Mouse (Mus musculus) gastrocnemius, postnatal 14 days (tissue): ENCODE measurements around the gene Apol10a. TPM values are rescaled to one million over a fixed set of nuclear protein-coding genes. Genes with fewer than 3 reads are reported as not detected.
"Not testable (repeated sequence)": the region's sequence is repeated elsewhere in the genome, so short reads cannot be mapped to it uniquely, and the experiment has no call there.

Experiments used
- DNase-seq: peaks from one replicate; pipeline ENCODE4 v3.0.0; 2021; ENCODE audit warnings: mixed read lengths
- intact Hi-C: fragments of 180-260 bp; cut with DNase I; formaldehyde crosslinking; loops from one replicate; pipeline ENCODE4 v1.15.1; 2025; ENCODE audit warnings: low total_unique reads
- long read RNA-seq, 2 experiments: library from polyadenylated mRNA; stranded (forward); transcript quantifications; one replicate each; pipeline ENCODE4 v2.0.0; 2021
- total RNA-seq, 2 experiments: library from RNA; stranded (reverse); gene quantifications; 2 replicates each; pipeline ENCODE4 v1.2.3; 2021

The Apol10a gene
- total RNA-seq: not detected
- long read RNA-seq, experiment 1: 0 reads
- long read RNA-seq, experiment 2: 0 reads

DNA sequence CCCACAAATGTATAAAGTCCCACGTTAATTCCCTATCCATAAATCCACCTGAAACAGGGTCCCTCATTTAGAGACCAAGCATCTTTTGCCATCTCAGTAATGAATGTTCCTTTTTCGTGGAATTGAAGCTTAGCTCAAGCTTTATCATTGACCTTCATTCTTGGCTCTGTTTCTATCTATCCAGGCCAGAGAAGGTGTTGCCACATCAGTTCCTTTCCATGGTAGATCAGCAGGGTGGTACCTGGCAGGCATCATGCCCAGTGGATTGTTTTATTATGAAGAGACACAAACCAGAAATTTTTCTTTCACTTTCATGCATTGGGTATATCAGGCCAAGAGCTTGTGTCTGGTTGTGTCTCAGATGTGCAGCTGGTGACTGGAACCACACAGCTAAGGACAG is at the start of gene Apol10a:
TSS of gene Apol10a (plus strand) at position 355 of the 400 bp plus-strand sequence.
- intact Hi-C loops, DNase-seq: not testable (repeated sequence)

DNA sequence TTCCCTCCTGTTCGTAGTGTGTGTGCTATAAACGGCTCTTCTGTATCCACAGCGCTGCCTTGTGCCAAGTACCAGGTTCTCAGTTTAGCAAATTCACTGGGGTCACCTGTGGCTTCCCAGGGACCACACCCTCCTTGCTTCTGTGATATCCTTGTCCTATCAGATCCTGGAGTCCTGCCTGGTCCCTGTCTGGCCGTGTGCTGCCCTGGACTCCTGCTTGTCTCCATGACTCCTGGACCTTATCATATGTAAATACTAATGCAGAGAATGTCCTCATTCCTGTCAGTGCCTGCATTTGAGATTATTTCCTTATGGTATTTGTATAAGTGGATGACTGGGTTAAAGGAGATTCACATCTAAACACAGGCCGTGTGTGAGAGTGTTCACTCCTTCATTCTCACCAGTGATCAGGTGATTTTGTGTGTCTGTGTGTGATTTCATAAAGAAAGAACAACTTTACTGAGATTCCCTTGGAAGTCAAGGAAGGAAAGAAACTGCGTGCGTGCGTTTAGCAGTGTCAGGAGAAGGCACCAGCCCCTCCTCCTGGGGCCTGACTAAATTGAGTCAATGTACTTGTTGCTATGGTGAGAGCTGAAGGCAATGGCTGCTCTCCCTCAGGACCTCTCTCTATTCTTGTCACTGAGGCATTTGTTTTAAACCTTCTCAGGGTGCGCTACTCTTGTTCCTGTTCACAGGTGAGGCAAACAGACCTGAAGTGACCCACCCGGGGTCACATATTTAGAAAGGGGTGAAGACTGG is 48.0 kb upstream of the Apol10a start:
- intact Hi-C loops, DNase-seq: not testable (repeated sequence)

- DNase-seq, intact Hi-C loops: not testable (repeated sequence)
These were observed 32.1 kb upstream of the Apol10a start for GRCm38 (mm10) chr15:77444746-77445145.

- DNase-seq, intact Hi-C loops: not testable (repeated sequence)
These were observed 31.2 kb upstream of the Apol10a start for GRCm38 (mm10) chr15:77445668-77446067.

- DNase-seq, intact Hi-C loops: not testable (repeated sequence)
These were observed 29.5 kb upstream of the Apol10a start, which contains the start of gene Apol7b for GRCm38 (mm10) chr15:77447392-77447791. Gene Apol7b, minus strand, starts transcription at chr15:77447492.

GRCm38 (mm10) chr15:77449927-77450326 is 26.9 kb upstream of the Apol10a start:
- peak; percentile 6 for DNase-seq
- intact Hi-C loops: not testable (repeated sequence)

- intact Hi-C loops, DNase-seq: not testable (repeated sequence)
These were observed 2.0 kb upstream of the Apol10a start for GRCm38 (mm10) chr15:77474699-77475390.

- DNase-seq: no peak
- intact Hi-C loops: no loop called here
These were observed 5.4 kb downstream of the Apol10a start for GRCm38 (mm10) chr15:77482140-77482794.

GRCm38 (mm10) chr15:77493181-77493580 is 16.3 kb downstream of the Apol10a start:
- intact Hi-C loops, DNase-seq: not testable (repeated sequence)

GRCm38 (mm10) chr15:77494694-77495093 is 17.8 kb downstream of the Apol10a start:
- DNase-seq, intact Hi-C loops: not testable (repeated sequence)

DNA sequence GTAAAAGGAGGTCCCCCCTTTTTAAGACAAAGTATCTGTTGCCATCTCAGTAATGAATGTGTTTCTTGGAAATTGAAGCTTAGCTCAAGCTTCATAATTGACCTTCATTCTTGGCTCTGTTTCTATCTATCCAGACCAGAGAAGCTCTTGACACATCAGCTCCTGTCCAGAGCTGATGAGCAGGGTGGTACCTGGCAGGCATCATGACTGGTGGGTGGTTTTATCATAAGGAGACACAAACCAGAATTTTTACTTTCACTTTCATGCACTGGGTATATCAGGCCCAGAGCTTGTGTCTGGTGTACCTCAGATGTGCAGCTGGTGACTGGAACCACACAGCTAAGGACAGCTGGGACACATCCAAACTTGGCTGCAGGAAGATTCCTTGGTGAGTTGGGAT is 31.1 kb downstream of the Apol10a start, which contains the start of gene Apol11a:
TSS of gene Apol11a (plus strand) at position 306 of the 400 bp plus-strand sequence.
- intact Hi-C loops, DNase-seq: not testable (repeated sequence)

GRCm38 (mm10) chr15:77520596-77520995 is 43.7 kb downstream of the Apol10a start:
- DNase-seq, intact Hi-C loops: not testable (repeated sequence)

- intact Hi-C loops: loop anchor here (2.0 kb wide), 1 partner anchor 107 kb away; no protein-coding TSS in a partner anchor
- DNase-seq: peak; percentile 64
These were observed 46.5 kb downstream of the Apol10a start for GRCm38 (mm10) chr15:77523186-77523843.

DNA sequence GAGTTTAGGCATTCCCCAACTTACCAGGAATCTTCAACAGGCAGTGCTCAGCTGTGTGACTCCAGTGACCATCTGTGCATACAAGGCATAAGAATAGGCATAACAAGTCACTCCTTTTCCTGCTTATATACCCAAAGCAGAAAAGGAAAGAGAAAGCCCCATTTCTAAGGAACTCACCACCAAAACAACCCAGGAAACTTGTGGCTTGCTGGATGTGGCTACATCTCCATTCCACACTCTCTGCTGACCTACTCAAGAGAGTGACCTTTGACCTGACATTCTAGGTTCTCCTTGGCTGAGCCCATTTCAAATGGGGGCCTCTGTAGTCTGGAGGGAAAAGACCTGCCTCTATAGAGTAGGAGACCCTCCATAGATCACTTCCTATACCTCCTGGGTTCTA is 56.4 kb downstream of the Apol10a start, which contains the start of gene Apol7c:
TSS of gene Apol7c (minus strand) at position 101 of the 400 bp plus-strand sequence.
- intact Hi-C loops: no loop called here
- DNase-seq: no peak

- intact Hi-C loops, DNase-seq: not testable (repeated sequence)
These were observed 62.4 kb downstream of the Apol10a start for GRCm38 (mm10) chr15:77539221-77539620.
